Mouse (Mus musculus): ENCODE measurements around the gene Tmem98.

Gene Tmem98

GRCm38 (mm10) chr11:80854908-80855307 is 44.9 kb downstream of the Tmem98 start:
- no peak for DNase-seq (ENCODE audit: low read depth, low spot score)

- DNase-seq (ENCODE audit: low read depth, low spot score) = no peak
Observed at GRCm38 (mm10) chr11:80856827-80857226, 46.9 kb downstream of the Tmem98 start.

- no peak for DNase-seq (ENCODE audit: low read depth, low spot score)
Observed at GRCm38 (mm10) chr11:80858065-80858464, 48.1 kb downstream of the Tmem98 start, which contains the start of gene Spaca3. TSS of gene Spaca3 (plus strand) at chr11:80858365.

GRCm38 (mm10) chr11:80862941-80863340 is 53.0 kb downstream of the Tmem98 start:
- DNase-seq (ENCODE audit: low read depth, low spot score) = no peak

- DNase-seq (ENCODE audit: low read depth, low spot score) = no peak
Observed at GRCm38 (mm10) chr11:80868039-80868438, 58.1 kb downstream of the Tmem98 start.
